Mouse (Mus musculus) E14TG2a.4 (cell line): ENCODE measurements around the gene Ccdc180.

ENCODE experiments used
- CTCF ChIP-seq: conservative IDR thresholded peaks from 2 replicates; pipeline ENCODE4 v1.5.1; 2014; ENCODE audit warnings: low read length
- NANOG ChIP-seq: IDR thresholded peaks from 2 replicates; pipeline ENCODE4 v1.6.1; 2014; ENCODE audit warnings: borderline replicate concordance, low read length, mixed read lengths

- TF ChIP-seq CTCF (no peak), NANOG (no peak)
Measured at GRCm38 (mm10) chr4:45909256-45909655, 19.2 kb downstream of the Ccdc180 start.
